Mouse (Mus musculus) G1E (cell line): ENCODE results near the gene Qrfpr.

Source experiments
- CTCF ChIP-seq: IDR thresholded peaks from 2 replicates; pipeline ENCODE4 v1.5.1; 2012; ENCODE audit warnings: low read depth, low read length, inconsistent platforms, mixed read lengths
- GATA1 ChIP-seq: IDR thresholded peaks from 2 replicates; pipeline ENCODE4 v1.6.1; 2012; ENCODE audit warnings: borderline replicate concordance, low read length, inconsistent platforms, mixed read lengths
- GATA2 ChIP-seq: IDR thresholded peaks from 2 replicates; pipeline ENCODE4 v1.6.1; 2012; ENCODE audit warnings: low read depth, low read length, inconsistent platforms, borderline replicate concordance
- POLR2AphosphoS5 ChIP-seq: IDR thresholded peaks from 2 replicates; pipeline ENCODE4 v1.6.1; 2012; ENCODE audit warnings: low read depth, low read length, inconsistent platforms; ENCODE audit not compliant: insufficient replicate concordance
- TAL1 ChIP-seq: conservative IDR thresholded peaks from 2 replicates; pipeline ENCODE4 v1.6.1; 2012; ENCODE audit warnings: low read depth, low read length, inconsistent platforms, mixed read lengths

GRCm38 (mm10) chr3:36209776-36210555 is 12.1 kb downstream of the Qrfpr start:
- TF ChIP-seq CTCF (no peak), GATA1 (no peak), TAL1 (no peak), POLR2AphosphoS5 (no peak), GATA2 (no peak)
